Mouse (Mus musculus) C2C12 (cell line): Measurements from ENCODE around the gene Snx29.

Experiments
- CTCF ChIP-seq: IDR thresholded peaks from one replicate; pipeline ENCODE4 v1.5.1; 2011; ENCODE audit not compliant: control insufficient read depth, insufficient read depth, insufficient read length
- MAX ChIP-seq: IDR thresholded peaks from one replicate; pipeline ENCODE4 v1.6.1; 2011; ENCODE audit warnings: mild to moderate bottlenecking, control low read depth
- MYOD1 ChIP-seq: IDR thresholded peaks from one replicate; pipeline ENCODE4 v1.6.1; 2011; ENCODE audit warnings: low read depth; ENCODE audit not compliant: control insufficient read depth, insufficient read length
- MYOG ChIP-seq: IDR thresholded peaks from one replicate; pipeline ENCODE4 v1.6.1; 2011; ENCODE audit not compliant: control insufficient read depth, insufficient read length; ENCODE audit errors: extremely low read depth

GRCm38 (mm10) chr16:11439417-11439816 is 116.7 kb downstream of the Snx29 start:
- no peak for TF ChIP-seq CTCF
- no peak for TF ChIP-seq MAX
- no peak for TF ChIP-seq MYOG
- TF ChIP-seq MYOD1, result no peak
